Mouse (Mus musculus) c-Kit-positive CD71-positive TER-119-negative erythroid progenitor cells, embryonic 14.5 days (primary cell): ENCODE measurements around the gene Arhgef28.

Source experiments
- DNase-seq: peaks from one replicate; pipeline ENCODE4 v3.0.0-alpha.2; 2013; ENCODE audit warnings: low read depth

Arhgef28 gene

GRCm38 (mm10) chr13:97966077-97966476 is 240.2 kb downstream of the Arhgef28 start:
- DNase-seq, result no peak

GRCm38 (mm10) chr13:97964892-97965424 is 241.3 kb downstream of the Arhgef28 start:
- no peak for DNase-seq

GRCm38 (mm10) chr13:97960142-97960541 is 246.1 kb downstream of the Arhgef28 start:
- DNase-seq, result no peak

GRCm38 (mm10) chr13:97959394-97959888 is 246.8 kb downstream of the Arhgef28 start:
- DNase-seq, result no peak

GRCm38 (mm10) chr13:97955759-97956158 is 250.5 kb downstream of the Arhgef28 start:
- no peak for DNase-seq

GRCm38 (mm10) chr13:97954956-97955496 is 251.2 kb downstream of the Arhgef28 start:
- DNase-seq, result no peak

- no peak for DNase-seq
Observed at GRCm38 (mm10) chr13:97954051-97954450, 252.2 kb downstream of the Arhgef28 start.

- DNase-seq, result no peak
Observed at GRCm38 (mm10) chr13:97953526-97953925, 252.7 kb downstream of the Arhgef28 start.

GRCm38 (mm10) chr13:97948856-97949255 is 257.4 kb downstream of the Arhgef28 start:
- no peak for DNase-seq

GRCm38 (mm10) chr13:97947598-97947997 is 258.6 kb downstream of the Arhgef28 start:
- DNase-seq, result no peak

GRCm38 (mm10) chr13:97946422-97946821 is 259.8 kb downstream of the Arhgef28 start:
- no peak for DNase-seq

- no peak for DNase-seq
Observed at GRCm38 (mm10) chr13:97941909-97942680, 264.1 kb downstream of the Arhgef28 start.

GRCm38 (mm10) chr13:97941099-97941498 is 265.1 kb downstream of the Arhgef28 start:
- DNase-seq, result no peak

GRCm38 (mm10) chr13:97939433-97940160 is 266.6 kb downstream of the Arhgef28 start:
- peak; percentile 10 for DNase-seq

- peak; percentile 58 for DNase-seq
Observed at GRCm38 (mm10) chr13:97938596-97939297, 267.5 kb downstream of the Arhgef28 start.

GRCm38 (mm10) chr13:97937919-97938318 is 268.3 kb downstream of the Arhgef28 start:
- peak; percentile 34 for DNase-seq

- DNase-seq, result no peak
Observed at GRCm38 (mm10) chr13:97928135-97928497, 278.1 kb downstream of the Arhgef28 start.

GRCm38 (mm10) chr13:97927376-97928134 is 278.7 kb downstream of the Arhgef28 start:
- DNase-seq, result no peak

GRCm38 (mm10) chr13:97926371-97926770 is 279.9 kb downstream of the Arhgef28 start:
- DNase-seq, result no peak

- no peak for DNase-seq
Observed at GRCm38 (mm10) chr13:97923009-97923408, 283.2 kb downstream of the Arhgef28 start.

- no peak for DNase-seq
Observed at GRCm38 (mm10) chr13:97919590-97919989, 286.6 kb downstream of the Arhgef28 start.
